Mouse (Mus musculus) forebrain, embryonic 13.5 days (tissue): ENCODE data around the gene Gm3542. TPM values are rescaled to one million over a fixed set of nuclear protein-coding genes. Genes with fewer than 3 reads are reported as not detected.
"Not testable (repeated sequence)": the region's sequence is repeated elsewhere in the genome, so short reads cannot be mapped to it uniquely, and the experiment has no call there.

Experiments used
- ATAC-seq: fragments of 200-750 bp; cut with Nextera tagmentation; 2 replicates; pipeline ENCODE4 v1.8.0; 2017
- H3K27ac ChIP-seq: fragments of 300-500 bp; sonication (generic); 2 replicates; pipeline ENCODE4 v1.5.1; 2015; ENCODE audit warnings: inconsistent platforms, mild to moderate bottlenecking, moderate library complexity
- H3K27me3 ChIP-seq: fragments of 300-500 bp; sonication (generic); 2 replicates; pipeline ENCODE4 v1.6.1; 2015; ENCODE audit warnings: mild to moderate bottlenecking, inconsistent platforms
- H3K36me3 ChIP-seq: fragments of 300-500 bp; sonication (generic); 2 replicates; pipeline ENCODE4 v1.6.1; 2015; ENCODE audit warnings: mild to moderate bottlenecking, inconsistent platforms; ENCODE audit not compliant: poor library complexity, severe bottlenecking
- H3K4me1 ChIP-seq: fragments of 300-500 bp; sonication (generic); 2 replicates; pipeline ENCODE4 v1.6.1; 2015; ENCODE audit warnings: inconsistent platforms
- H3K4me2 ChIP-seq: fragments of 300-500 bp; sonication (generic); 2 replicates; pipeline ENCODE4 v1.6.1; 2015; ENCODE audit warnings: inconsistent platforms, mild to moderate bottlenecking, moderate library complexity
- H3K4me3 ChIP-seq: fragments of 300-500 bp; sonication (generic); 2 replicates; pipeline ENCODE4 v1.5.1; 2015; ENCODE audit warnings: mild to moderate bottlenecking, inconsistent platforms
- H3K9ac ChIP-seq: fragments of 300-500 bp; sonication (generic); 2 replicates; pipeline ENCODE4 v1.6.1; 2015; ENCODE audit warnings: mild to moderate bottlenecking, inconsistent platforms
- H3K9me3 ChIP-seq: fragments of 300-500 bp; sonication (generic); replicated peaks from 2 replicates; pipeline ENCODE4 v1.6.1; 2016; ENCODE audit warnings: inconsistent platforms
- WGBS: fragments of 180-500 bp; shearing (Covaris S2); methylation state at CpG from one replicate; pipeline ENCODE4 v1.1.7; 2015; 5-methylcytosine and 5-hydroxymethylcytosine counted together
- polyA plus RNA-seq: library from polyadenylated mRNA; unstranded; fragments of >200 nt; fragmentation: Nextera tagmentation; extraction: Ambion mirVana; gene quantifications from 2 replicates; pipeline ENCODE4 v1.2.1, GENCODE M21; 2015

Gm3542 gene
- not detected in 2 replicates for polyA plus RNA-seq

DNA sequence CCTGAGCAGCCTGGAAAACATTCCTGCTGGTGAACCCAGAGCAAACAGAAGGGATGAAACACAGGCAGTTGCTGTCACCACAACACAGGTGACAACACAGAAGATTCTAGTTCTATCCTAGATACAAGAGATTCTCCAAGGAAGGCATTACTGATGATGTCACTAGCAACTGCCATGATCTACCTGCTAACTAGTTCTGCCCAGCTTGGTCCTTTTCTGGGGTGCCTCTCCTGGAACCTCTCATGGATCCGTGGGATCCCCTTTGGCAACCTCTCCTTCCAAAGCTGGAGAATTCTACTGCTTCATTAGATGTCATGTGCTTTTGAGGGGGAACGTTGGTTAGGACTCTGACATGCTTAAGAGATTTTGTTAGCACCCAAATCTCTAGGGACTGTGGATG lies at the start of gene Gm3542:
Gm3542 (minus strand) TSS at position 101 of the 400 bp plus-strand sequence.
- not testable (repeated sequence) for H3K4me1 ChIP-seq, H3K9me3 ChIP-seq, H3K27ac ChIP-seq, H3K36me3 ChIP-seq, H3K9ac ChIP-seq, H3K4me3 ChIP-seq, H3K27me3 ChIP-seq, H3K4me2 ChIP-seq, ATAC-seq
- WGBS = no CpG with 5 or more reads among the region's 2 CpGs

Other genes with a start within 250 kb of the Gm3542 start
- gene Gm8279, start 203.4 kb downstream of the Gm3542 start, polyA plus RNA-seq = not detected in 2 replicates
- gene Gm3317, start 170.4 kb downstream of the Gm3542 start, polyA plus RNA-seq = not detected in 2 replicates
- not detected in 2 replicates for gene Gm8271, start 149.1 kb downstream of the Gm3542 start, polyA plus RNA-seq
- gene Gm3526, start 74.3 kb downstream of the Gm3542 start, polyA plus RNA-seq = not detected in 2 replicates
- 0.24 TPM in 1 of 2 replicates, not detected in the other for gene Gm3500, start 54.1 kb upstream of the Gm3542 start, polyA plus RNA-seq
- gene Gm3194, start 120.5 kb upstream of the Gm3542 start, polyA plus RNA-seq = 1.7 and 1.9 TPM in 2 replicates
- gene Gm8246, start 142.9 kb upstream of the Gm3542 start, polyA plus RNA-seq = not detected in 2 replicates
- not detected in 2 replicates for gene Gm3187, start 149.3 kb upstream of the Gm3542 start, polyA plus RNA-seq
- 6.1 and 8.7 TPM in 2 replicates for gene Gm3488, start 166.7 kb upstream of the Gm3542 start, polyA plus RNA-seq
- gene Gm3532, start 203.6 kb upstream of the Gm3542 start, polyA plus RNA-seq = not detected in 2 replicates